Mouse (Mus musculus): ENCODE results near the gene Maml1.

DNA sequence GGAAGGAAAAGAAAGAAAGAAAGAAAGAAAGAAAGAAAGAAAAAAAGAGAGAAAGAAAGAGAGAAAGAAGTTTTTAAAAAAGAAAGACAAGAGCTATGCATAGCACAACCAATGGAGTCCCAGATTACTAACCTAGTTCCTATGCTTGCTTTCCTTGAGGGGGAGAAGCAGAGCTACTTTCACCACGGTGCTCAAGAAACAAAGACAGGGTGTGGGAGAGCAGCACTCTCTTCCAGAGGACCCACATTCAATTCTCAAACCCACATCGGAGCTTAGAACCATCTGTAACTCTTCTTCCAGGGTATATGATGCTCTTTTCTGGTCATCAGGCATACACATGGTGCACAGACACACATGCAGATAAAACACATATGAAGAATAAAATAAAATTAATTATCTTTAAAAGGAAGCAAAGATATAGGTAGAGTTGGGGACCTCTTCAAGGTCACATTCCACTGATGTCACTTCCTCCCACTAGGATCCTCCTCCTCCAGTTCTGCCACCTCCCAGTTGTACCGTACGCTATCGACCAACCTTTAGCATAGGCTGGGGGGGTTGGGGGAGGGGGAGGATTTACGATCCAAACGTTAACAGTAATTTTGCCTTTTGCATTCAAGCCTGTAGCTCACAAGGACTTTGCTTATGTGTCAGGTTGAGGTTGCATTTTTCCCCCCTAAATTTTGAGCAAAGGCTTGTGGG, 43.5 kb downstream of the Maml1 start:
- TF ChIP-seq CTCF (IDR thresholded peaks at IDR 0.05; ENCODE audit: borderline replicate concordance, insufficient read depth, low read depth, low read length), result no peak
- TF ChIP-seq POLR2A (IDR thresholded peaks at IDR 0.05; ENCODE audit: borderline replicate concordance, insufficient read depth, low read length), result no peak

Measured in cerebellum, adult 2 months (tissue).